Mouse (Mus musculus): ENCODE measurements around the gene Smc3. TPM values are rescaled to one million over a fixed set of nuclear protein-coding genes. Genes with fewer than 3 reads are reported as not detected.

Gene Smc3
- polyA plus RNA-seq, 1 experiment: 6.5 TPM

DNA sequence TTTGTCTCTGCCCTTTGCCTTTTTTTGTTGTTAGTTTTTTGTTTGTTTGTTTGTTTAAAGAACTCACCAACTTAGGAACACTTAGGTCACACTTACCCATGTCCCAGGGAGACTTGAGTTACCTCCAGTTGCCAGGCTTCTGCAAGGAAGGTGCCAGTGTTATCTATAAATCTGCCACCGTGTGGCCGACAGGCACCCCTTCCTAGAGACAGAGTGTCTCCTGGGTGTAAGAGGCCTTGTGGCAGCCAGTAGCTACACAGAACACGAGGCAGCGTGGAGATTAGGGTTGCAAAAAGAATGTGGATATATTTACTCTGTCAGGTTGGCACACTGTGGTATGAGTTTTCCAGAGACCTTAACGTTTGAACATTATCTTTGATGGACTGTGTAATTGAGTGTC, 47.9 kb downstream of the Smc3 start:
- TF ChIP-seq POLR2AphosphoS2 (IDR thresholded peaks at IDR 0.05; ENCODE audit: insufficient read length, low read depth) (no peak), MAX (IDR thresholded peaks at IDR 0.05; ENCODE audit: low read depth) (no peak), SRF (IDR thresholded peaks at IDR 0.05; ENCODE audit: control insufficient read depth, insufficient read length, low read depth) (no peak), POLR2A (IDR thresholded peaks at IDR 0.05; ENCODE audit: insufficient read length, low read depth) (no peak), MYOD1 (IDR thresholded peaks at IDR 0.05; ENCODE audit: control insufficient read depth in 1 of 3, insufficient read length in 2 of 3, low read depth in 2 of 3) (no peak), REST (IDR thresholded peaks at IDR 0.05; ENCODE audit: insufficient read depth, insufficient read length) (no peak), TCF3 (IDR thresholded peaks at IDR 0.05; ENCODE audit: insufficient read length, low read depth) (no peak), TCF12 (IDR thresholded peaks at IDR 0.05; ENCODE audit: insufficient read depth, poor library complexity, severe bottlenecking) (no peak), USF1 (IDR thresholded peaks at IDR 0.05; ENCODE audit: low read depth) (no peak), CEBPB (IDR thresholded peaks at IDR 0.05; ENCODE audit: insufficient read depth, poor library complexity, severe bottlenecking) (no peak), E2F4 (IDR thresholded peaks at IDR 0.05; ENCODE audit: insufficient read depth) (no peak), MYOG (IDR thresholded peaks at IDR 0.05; ENCODE audit: control insufficient read depth in 1 of 3, insufficient read depth in 1 of 3, insufficient read length in 2 of 3, low read depth in 2 of 3) (no peak)
- peaks cover 18% of the 10 kb centered on the region for H3K36me3 ChIP-seq (ENCODE audit: control insufficient read depth, insufficient read depth)
- H3ac ChIP-seq (ENCODE audit: control insufficient read depth, insufficient read length): no peak overlapping the region
- no peak overlapping the region for H3K4me2 ChIP-seq (ENCODE audit: low read depth)
- no peak overlapping the region for H3K4me3 ChIP-seq
- no peaks in the 10 kb centered on the region for H3K79me2 ChIP-seq (ENCODE audit: control insufficient read depth, insufficient read depth)
- H3K27me3 ChIP-seq (ENCODE audit: control insufficient read depth, insufficient read depth, insufficient read length): no peaks in the 10 kb centered on the region

DNA sequence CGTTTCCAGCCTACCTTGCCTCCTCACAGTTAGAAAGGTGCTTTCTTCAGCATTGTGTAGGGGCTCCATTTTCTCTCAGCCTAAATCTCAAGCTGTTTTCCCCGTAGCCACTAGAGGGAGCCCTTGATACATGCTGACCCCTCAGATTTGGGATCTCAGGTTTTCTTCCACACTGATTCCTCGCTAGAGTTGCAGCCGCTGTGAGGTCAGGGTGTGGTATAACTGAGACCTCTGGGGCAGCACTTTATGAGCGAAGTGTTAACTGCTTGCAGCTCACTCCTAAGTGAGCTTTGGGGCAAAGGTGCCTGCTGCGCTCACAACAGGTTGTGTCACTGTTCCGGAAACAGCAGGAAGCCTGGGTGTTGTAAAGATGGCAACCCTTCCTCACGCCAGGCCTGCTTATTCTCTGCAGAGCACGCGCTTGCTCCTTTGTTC, 48.6 kb downstream of the Smc3 start:
- Histone ChIP-seq H3K79me2 (ENCODE audit: control insufficient read depth, insufficient read depth) (no peaks in the 10 kb centered on the region), H3K27me3 (ENCODE audit: control insufficient read depth, insufficient read depth, insufficient read length) (no peaks in the 10 kb centered on the region), H3ac (ENCODE audit: control insufficient read depth, insufficient read length) (no peak overlapping the region), H3K4me2 (ENCODE audit: low read depth) (peak overlapping the region; percentile 51), H3K36me3 (ENCODE audit: control insufficient read depth, insufficient read depth) (peaks cover 10% of the 10 kb centered on the region), H3K4me3 (no peak overlapping the region)
- TF ChIP-seq POLR2AphosphoS2 (IDR thresholded peaks at IDR 0.05; ENCODE audit: insufficient read length, low read depth): no peak
- TF ChIP-seq REST (IDR thresholded peaks at IDR 0.05; ENCODE audit: insufficient read depth, insufficient read length): no peak
- TF ChIP-seq CEBPB (IDR thresholded peaks at IDR 0.05; ENCODE audit: insufficient read depth, poor library complexity, severe bottlenecking): no peak
- TF ChIP-seq TCF12 (IDR thresholded peaks at IDR 0.05; ENCODE audit: insufficient read depth, poor library complexity, severe bottlenecking): no peak
- no peak for TF ChIP-seq MAX (IDR thresholded peaks at IDR 0.05; ENCODE audit: low read depth)
- TF ChIP-seq E2F4 (IDR thresholded peaks at IDR 0.05; ENCODE audit: insufficient read depth): no peak
- TF ChIP-seq POLR2A (IDR thresholded peaks at IDR 0.05; ENCODE audit: insufficient read length, low read depth): no peak
- TF ChIP-seq MYOD1 (IDR thresholded peaks at IDR 0.05; ENCODE audit: control insufficient read depth in 1 of 3, insufficient read length in 2 of 3, low read depth in 2 of 3): no peak
- TF ChIP-seq SRF (IDR thresholded peaks at IDR 0.05; ENCODE audit: control insufficient read depth, insufficient read length, low read depth): no peak
- no peak for TF ChIP-seq MYOG (IDR thresholded peaks at IDR 0.05; ENCODE audit: control insufficient read depth in 1 of 3, insufficient read depth in 1 of 3, insufficient read length in 2 of 3, low read depth in 2 of 3)
- no peak for TF ChIP-seq USF1 (IDR thresholded peaks at IDR 0.05; ENCODE audit: low read depth)
- TF ChIP-seq TCF3 (IDR thresholded peaks at IDR 0.05; ENCODE audit: insufficient read length, low read depth): no peak

DNA sequence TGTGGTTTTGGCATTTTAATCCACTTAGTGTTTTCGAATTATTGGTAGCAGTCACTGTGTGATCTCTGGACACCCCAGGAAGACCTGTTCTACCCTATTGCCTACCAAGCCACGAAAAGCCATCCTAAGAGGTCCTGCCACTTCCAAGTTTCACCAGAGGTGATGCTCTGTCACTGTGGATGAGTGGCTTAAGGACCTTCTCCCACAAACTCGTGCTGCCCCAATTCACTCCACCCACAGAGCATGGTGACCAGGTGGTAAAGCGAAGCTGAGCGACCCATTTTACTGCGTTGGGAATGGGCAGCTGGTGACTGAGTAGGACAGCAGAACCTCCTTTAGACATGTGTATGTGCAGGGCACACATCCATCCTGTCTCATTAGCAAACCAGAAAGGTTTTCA, 49.2 kb downstream of the Smc3 start:
- no peak overlapping the region for H3K4me3 ChIP-seq
- no peak for TF ChIP-seq TCF3 (IDR thresholded peaks at IDR 0.05; ENCODE audit: insufficient read length, low read depth)
- TF ChIP-seq POLR2AphosphoS2 (IDR thresholded peaks at IDR 0.05; ENCODE audit: insufficient read length, low read depth): peak; percentile 29
- TF ChIP-seq TCF12 (IDR thresholded peaks at IDR 0.05; ENCODE audit: insufficient read depth, poor library complexity, severe bottlenecking): no peak
- TF ChIP-seq MAX (IDR thresholded peaks at IDR 0.05; ENCODE audit: low read depth): no peak
- TF ChIP-seq REST (IDR thresholded peaks at IDR 0.05; ENCODE audit: insufficient read depth, insufficient read length): no peak
- no peak for TF ChIP-seq CEBPB (IDR thresholded peaks at IDR 0.05; ENCODE audit: insufficient read depth, poor library complexity, severe bottlenecking)
- TF ChIP-seq MYOG (IDR thresholded peaks at IDR 0.05; ENCODE audit: control insufficient read depth in 1 of 3, insufficient read depth in 1 of 3, insufficient read length in 2 of 3, low read depth in 2 of 3): no peak
- peak in 2 of 3 experiments; percentile 17 to 58 for TF ChIP-seq MYOD1 (IDR thresholded peaks at IDR 0.05; ENCODE audit: control insufficient read depth in 1 of 3, insufficient read length in 2 of 3, low read depth in 2 of 3)
- H3K36me3 ChIP-seq (ENCODE audit: control insufficient read depth, insufficient read depth): peaks cover 7% of the 10 kb centered on the region
- H3K79me2 ChIP-seq (ENCODE audit: control insufficient read depth, insufficient read depth): no peaks in the 10 kb centered on the region
- no peaks in the 10 kb centered on the region for H3K27me3 ChIP-seq (ENCODE audit: control insufficient read depth, insufficient read depth, insufficient read length)
- peak overlapping the region; percentile 51 for H3K4me2 ChIP-seq (ENCODE audit: low read depth)
- no peak overlapping the region for H3ac ChIP-seq (ENCODE audit: control insufficient read depth, insufficient read length)

GRCm38 (mm10) chr19:53649802-53650201, 49.6 kb downstream of the Smc3 start:
- TF ChIP-seq TCF12 (IDR thresholded peaks at IDR 0.05; ENCODE audit: insufficient read depth, poor library complexity, severe bottlenecking) (peak; percentile 25), SRF (IDR thresholded peaks at IDR 0.05; ENCODE audit: control insufficient read depth, insufficient read length, low read depth) (peak; percentile 15), MYOD1 (IDR thresholded peaks at IDR 0.05; ENCODE audit: control insufficient read depth in 1 of 3, insufficient read length in 2 of 3, low read depth in 2 of 3) (peak in 2 of 3 experiments; percentile 39 to 78), CEBPB (IDR thresholded peaks at IDR 0.05; ENCODE audit: insufficient read depth, poor library complexity, severe bottlenecking) (no peak), MYOG (IDR thresholded peaks at IDR 0.05; ENCODE audit: control insufficient read depth in 1 of 3, insufficient read depth in 1 of 3, insufficient read length in 2 of 3, low read depth in 2 of 3) (peak in 2 of 3 experiments; percentile 28 to 73)
- Histone ChIP-seq H3K4me3 (no peak overlapping the region), H3K27me3 (ENCODE audit: control insufficient read depth, insufficient read depth, insufficient read length) (no peaks in the 10 kb centered on the region), H3ac (ENCODE audit: control insufficient read depth, insufficient read length) (no peak overlapping the region), H3K79me2 (ENCODE audit: control insufficient read depth, insufficient read depth) (no peaks in the 10 kb centered on the region), H3K36me3 (ENCODE audit: control insufficient read depth, insufficient read depth) (peaks cover 6% of the 10 kb centered on the region), H3K4me2 (ENCODE audit: low read depth) (peak overlapping the region; percentile 51)

DNA sequence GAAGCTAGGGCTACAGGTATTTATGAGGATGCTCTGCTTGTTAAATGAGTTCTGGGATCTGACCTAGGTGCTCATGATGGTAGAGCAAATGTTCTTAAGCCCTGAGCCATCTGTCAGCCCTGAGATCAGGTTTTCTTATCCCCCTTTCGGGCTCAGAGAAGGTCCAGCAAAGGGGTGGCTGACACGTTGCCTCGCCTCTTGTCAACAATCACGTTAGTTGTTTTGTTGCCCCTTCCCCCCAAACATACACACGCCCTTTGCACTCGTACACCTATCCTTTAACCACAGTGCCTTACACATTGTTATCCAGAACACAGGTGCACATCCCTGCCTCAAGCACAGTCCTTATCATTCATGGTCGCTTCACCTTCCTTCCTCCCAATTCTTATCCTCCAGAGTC, 50.7 kb downstream of the Smc3 start:
- Histone ChIP-seq H3K4me2 (ENCODE audit: low read depth) (no peak overlapping the region), H3K4me3 (no peak overlapping the region), H3K79me2 (ENCODE audit: control insufficient read depth, insufficient read depth) (no peaks in the 10 kb centered on the region), H3K36me3 (ENCODE audit: control insufficient read depth, insufficient read depth) (peaks cover 6% of the 10 kb centered on the region), H3ac (ENCODE audit: control insufficient read depth, insufficient read length) (no peak overlapping the region), H3K27me3 (ENCODE audit: control insufficient read depth, insufficient read depth, insufficient read length) (no peaks in the 10 kb centered on the region)
- TF ChIP-seq POLR2A (IDR thresholded peaks at IDR 0.05; ENCODE audit: insufficient read length, low read depth) (no peak), CEBPB (IDR thresholded peaks at IDR 0.05; ENCODE audit: insufficient read depth, poor library complexity, severe bottlenecking) (no peak), E2F4 (IDR thresholded peaks at IDR 0.05; ENCODE audit: insufficient read depth) (no peak), POLR2AphosphoS2 (IDR thresholded peaks at IDR 0.05; ENCODE audit: insufficient read length, low read depth) (peak; percentile 14), TCF12 (IDR thresholded peaks at IDR 0.05; ENCODE audit: insufficient read depth, poor library complexity, severe bottlenecking) (no peak), MYOD1 (IDR thresholded peaks at IDR 0.05; ENCODE audit: control insufficient read depth in 1 of 3, insufficient read length in 2 of 3, low read depth in 2 of 3) (no peak), MAX (IDR thresholded peaks at IDR 0.05; ENCODE audit: low read depth) (no peak), MYOG (IDR thresholded peaks at IDR 0.05; ENCODE audit: control insufficient read depth in 1 of 3, insufficient read depth in 1 of 3, insufficient read length in 2 of 3, low read depth in 2 of 3) (no peak)

Measured in myocyte (in vitro differentiated cells).